Mouse (Mus musculus) stomach, postnatal 0 days (tissue): Measurements from ENCODE around the gene Myh7b.

Experiments used
- CTCF ChIP-seq: IDR thresholded peaks from 2 replicates; pipeline ENCODE4 v1.5.1; 2016; ENCODE audit warnings: antibody characterized with exemption, low read depth, mild to moderate bottlenecking, moderate library complexity
- EP300 ChIP-seq: optimal IDR thresholded peaks from 2 replicates; pipeline ENCODE3; 2016; ENCODE audit warnings: antibody characterized with exemption

GRCm38 (mm10) chr2:155580331-155580730 lies 30.7 kb upstream of the Myh7b start:
- TF ChIP-seq EP300 (no peak), CTCF (no peak)
